Mouse (Mus musculus): ENCODE results near the gene Prr30. TPM values are rescaled to one million over a fixed set of nuclear protein-coding genes. Genes with fewer than 3 reads are reported as not detected.
A peak's percentile ranks its signal among the peaks of the same experiment; 100 is the strongest.
"Not testable (repeated sequence)": the region's sequence is repeated elsewhere in the genome, so short reads cannot be mapped to it uniquely, and the experiment has no call there.

Gene Prr30
- total RNA-seq (2021) = not detected
- not detected in 2 replicates for polyA plus RNA-seq (2012; rRNA removed)
- long read RNA-seq = 0 reads

DNA sequence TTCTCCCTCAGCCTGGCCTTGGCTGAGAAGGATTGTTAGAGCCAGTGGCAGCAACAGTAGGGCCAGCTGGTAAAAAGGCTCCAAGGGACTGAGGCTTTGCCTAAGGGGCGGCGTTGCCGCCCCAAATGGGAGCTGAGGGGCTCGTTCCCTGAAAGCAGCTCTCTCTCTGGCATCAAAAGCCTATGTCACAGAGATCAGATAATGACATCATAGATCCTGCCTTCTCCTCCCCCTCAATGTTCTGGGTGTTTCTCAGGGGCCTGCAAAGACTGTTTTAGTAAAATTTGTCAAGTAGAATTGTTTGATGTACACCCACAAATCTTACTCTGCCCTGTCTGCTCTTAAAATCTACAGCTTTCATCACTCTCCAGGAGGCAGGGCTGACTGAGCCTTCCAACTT lies at the start of gene Prr30:
Gene Prr30, minus strand, starts transcription at position 101 of the 400 bp plus-strand sequence.
- DNase-seq = no peak

DNA sequence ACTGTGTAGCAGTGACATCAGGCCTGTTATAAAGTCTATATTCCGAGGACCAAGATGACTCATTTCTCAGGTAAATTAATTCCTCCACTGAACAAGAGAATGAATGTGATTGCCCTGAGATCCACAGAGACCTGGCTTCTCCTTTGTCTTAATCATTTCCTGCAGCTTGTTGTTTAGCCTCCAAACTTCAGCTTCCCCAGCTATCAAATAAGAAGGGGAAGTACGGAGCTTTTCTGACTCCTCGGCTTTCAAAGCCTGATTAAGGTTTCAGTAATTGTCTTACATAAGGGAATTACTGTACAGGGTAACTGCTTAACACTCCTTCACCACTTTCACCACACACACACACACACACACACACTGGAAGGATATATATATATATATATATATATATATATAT lies 46.7 kb upstream of the Prr30 start:
- DNase-seq = no peak

DNA sequence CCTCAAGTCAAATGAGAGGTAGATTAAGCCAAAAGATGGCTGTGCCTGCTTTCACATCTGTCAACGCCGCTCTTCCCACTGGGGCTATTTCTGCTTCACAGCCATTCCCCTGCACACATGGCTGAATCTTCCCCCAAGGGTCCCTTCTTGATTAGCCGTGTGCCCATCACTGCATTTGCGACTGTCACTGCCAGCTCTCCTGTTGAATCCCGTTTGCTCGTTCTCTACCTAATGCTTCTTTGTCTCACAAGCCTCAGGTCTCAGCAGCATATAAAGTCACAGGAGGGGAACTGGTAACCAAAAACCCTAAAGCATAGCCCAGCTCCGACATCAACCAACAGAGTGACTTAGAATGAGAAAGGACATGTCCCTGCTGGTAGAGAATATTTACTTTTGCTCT lies 45.6 kb upstream of the Prr30 start:
- no peak for DNase-seq

DNA sequence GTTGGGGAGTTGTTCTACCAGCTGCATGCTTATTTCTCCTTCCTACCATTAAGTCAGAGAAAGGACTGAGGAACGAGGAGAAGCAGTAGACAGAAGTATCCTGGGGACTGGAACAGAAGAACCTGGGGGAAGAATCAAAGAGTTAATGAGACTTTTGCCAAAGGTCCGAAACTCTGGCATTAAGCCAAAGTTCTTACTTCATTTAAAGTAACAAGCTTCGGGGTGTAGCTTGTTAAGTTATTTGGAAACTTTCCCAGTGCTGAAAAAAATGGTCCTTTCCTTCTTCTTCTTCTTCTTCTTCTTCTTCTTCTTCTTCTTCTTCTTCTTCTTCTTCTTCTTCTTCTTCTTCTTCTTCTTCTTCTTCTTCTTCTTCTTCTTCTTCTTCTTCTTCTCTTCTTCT lies 44.3 kb upstream of the Prr30 start:
- DNase-seq = not testable (repeated sequence)

DNA sequence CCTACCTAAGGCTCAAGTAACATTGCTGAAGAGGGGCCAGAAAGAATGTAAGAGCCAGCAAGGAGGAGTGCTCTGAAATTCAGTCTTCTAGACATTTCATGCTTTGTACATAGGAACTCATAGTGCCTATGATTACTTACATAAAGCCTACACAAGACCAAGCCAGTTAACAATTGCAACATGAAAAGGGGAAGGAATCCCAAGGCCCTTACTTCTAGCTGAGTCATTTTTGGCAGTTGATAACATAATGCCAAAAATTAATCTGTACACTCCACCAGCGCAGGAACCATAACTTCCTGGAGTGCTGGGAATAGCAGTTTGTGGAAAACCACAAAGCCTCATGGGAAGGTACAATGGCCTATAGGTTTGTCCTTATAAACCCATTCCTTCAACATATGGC lies 37.8 kb upstream of the Prr30 start:
- peak; percentile 7 for DNase-seq

DNA sequence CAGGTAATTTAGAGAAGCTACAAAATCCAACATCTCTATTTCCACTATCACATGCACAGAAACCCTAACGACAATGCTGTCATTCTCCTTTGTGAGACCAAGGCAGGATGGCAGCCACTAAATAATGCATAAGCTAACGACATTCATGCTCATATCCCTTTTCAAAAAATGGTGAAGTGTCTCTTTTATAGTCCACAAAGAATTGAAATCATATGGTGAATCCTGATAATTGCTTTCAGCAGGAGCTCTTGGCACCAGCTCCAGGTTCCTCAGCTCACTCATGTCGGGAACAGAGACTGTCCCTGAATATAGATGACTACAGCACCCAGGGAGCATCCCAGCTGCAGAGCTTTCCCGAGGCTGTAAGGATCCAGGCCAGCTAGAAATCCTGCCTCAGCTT lies 28.9 kb upstream of the Prr30 start:
- no peak for DNase-seq

DNA sequence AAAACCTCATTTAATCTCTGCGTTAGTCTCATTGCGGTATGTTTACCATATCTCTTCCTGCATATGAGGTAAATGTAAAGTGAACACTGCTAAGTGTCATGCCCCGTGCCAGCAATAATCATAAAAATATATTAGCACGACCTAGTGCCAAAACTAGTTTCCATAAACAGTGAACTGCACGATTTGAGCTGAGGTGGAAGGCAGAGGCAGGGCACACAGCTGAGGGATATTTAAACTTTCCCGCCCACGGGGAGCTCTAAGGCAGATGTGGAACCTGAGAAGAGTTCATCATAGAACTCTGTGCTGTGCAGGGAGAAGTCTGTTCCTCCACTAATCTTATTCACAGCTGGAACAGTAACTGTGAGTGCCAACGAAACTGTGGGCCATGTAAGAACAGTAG lies 22.2 kb upstream of the Prr30 start:
- no peak for DNase-seq

DNA sequence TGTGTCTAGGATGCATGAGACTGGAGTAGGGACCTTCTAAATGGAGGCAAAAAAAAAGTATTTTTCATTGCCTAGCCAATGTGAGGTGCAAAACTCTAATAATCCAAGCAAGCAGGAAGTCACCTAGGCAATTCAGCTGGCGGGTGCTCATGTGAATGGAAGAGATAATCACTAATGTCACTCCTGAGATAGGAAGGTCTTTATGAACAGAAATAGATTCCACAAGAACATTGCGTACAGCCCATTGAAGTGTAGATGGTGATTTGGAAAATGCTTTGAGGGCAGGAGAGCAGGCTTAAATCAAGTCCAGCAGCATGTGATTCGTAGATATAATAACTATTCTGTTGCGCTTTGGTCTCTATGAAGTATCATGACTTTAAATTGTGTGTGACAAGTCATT lies 27.9 kb downstream of the Prr30 start:
- DNase-seq = no peak
